Mouse (Mus musculus) gastrocnemius, postnatal 14 days (tissue): ENCODE measurements around the gene Slx4ip. TPM values are rescaled to one million over a fixed set of nuclear protein-coding genes. Genes with fewer than 3 reads are reported as not detected.

ENCODE experiments used
- DNase-seq: peaks from one replicate; pipeline ENCODE4 v3.0.0; 2021; ENCODE audit warnings: mixed read lengths
- intact Hi-C: fragments of 180-260 bp; cut with DNase I; formaldehyde crosslinking; loops from one replicate; pipeline ENCODE4 v1.15.1; 2025; ENCODE audit warnings: low total_unique reads
- total RNA-seq, 2 experiments: library from RNA; stranded (reverse); gene quantifications; 2 replicates each; pipeline ENCODE4 v1.2.3; 2021

Gene Slx4ip
- total RNA-seq, 2 experiments from 2014 or later = 2.4 to 2.7 TPM

GRCm38 (mm10) chr2:137116025-137116674 is 225.1 kb downstream of the Slx4ip start, which contains the start of gene Jag1:
Jag1 (minus strand) TSS chr2:137116644.
- peak; percentile 27 for DNase-seq
- intact Hi-C loops = loop anchor here (5.0 to 10.0 kb wide), 3 partner anchors 121 to 829 kb away; no protein-coding TSS in a partner anchor

DNA sequence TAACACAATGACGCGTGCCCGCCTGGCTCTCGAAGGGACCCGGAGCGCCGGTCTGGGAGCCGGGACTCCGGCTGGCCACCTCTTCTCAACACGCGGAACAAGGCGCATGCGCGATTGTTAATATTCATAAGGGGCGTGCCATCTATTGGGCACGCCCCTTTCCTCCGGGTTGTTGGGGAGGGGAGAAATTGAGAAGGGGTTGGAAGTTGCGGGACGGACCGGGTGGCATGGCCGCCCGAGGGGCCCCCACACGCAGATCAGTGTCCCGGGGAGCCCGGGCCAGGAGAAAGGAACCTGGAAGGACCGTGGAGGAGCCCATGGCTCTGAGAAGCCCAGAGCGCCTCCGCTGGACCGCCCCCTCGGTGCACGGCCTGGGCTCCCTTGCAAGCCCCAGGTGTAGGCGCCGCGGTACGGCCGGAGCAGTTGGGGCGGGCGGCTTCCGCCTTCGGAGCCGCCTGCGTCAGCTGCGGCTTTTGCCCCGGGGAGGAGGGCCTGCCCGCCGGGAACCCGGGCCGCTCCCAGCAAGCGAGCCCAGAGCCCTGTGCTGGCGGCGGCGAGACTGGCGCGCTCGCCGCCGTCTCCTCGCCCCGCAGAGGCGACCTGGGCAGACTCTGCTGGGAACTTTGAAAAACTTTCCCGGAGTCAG is 225.8 kb downstream of the Slx4ip start:
- intact Hi-C loops = loop anchor here (5.0 to 10.0 kb wide), 3 partner anchors 122 to 828 kb away; no protein-coding TSS in a partner anchor
- peak; percentile 92 for DNase-seq

DNA sequence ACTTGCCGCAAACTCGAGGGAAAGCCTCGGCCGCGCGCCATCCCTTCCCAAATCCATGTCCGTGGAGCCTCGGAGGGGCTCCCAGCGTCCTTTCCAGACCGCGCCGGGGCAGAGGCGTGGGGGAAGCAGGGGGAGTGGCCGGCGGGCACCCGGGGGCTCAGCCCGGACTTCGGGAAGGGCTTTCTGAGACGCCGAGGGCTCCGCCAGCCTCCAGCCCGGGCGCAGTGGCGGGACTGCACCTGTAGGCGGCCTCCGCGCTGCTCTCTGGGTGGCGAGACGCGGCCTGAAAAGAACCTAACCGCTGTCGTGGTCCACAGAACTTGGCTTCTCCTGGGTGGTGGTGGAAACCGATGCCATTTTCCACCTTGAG is 226.3 kb downstream of the Slx4ip start:
- DNase-seq = peak; percentile 88
- intact Hi-C loops = loop anchor here (5.0 to 10.0 kb wide), 3 partner anchors 123 to 827 kb away; no protein-coding TSS in a partner anchor

Other genes starting within 250 kb of the Slx4ip start
- under 1 TPM in 1 of 2 experiments, not detected in 1; 0.31 TPM for gene Snap25, start 177.8 kb upstream of the Slx4ip start, total RNA-seq
- gene AL731706.2, start 5.5 kb upstream of the Slx4ip start, total RNA-seq = 10 to 100 TPM; 16.9 to 26.8 TPM
- 10 to 100 TPM; 13.3 to 15.9 TPM for gene AL731706.1, start 171 bp downstream of the Slx4ip start, total RNA-seq
- gene Mkks, start 171 bp downstream of the Slx4ip start, total RNA-seq = 10 to 100 TPM; 16.2 to 23.4 TPM
- gene Jag1, start 225.4 kb downstream of the Slx4ip start, total RNA-seq = 10 to 100 TPM in 1 of 2 experiments, 1 to 10 TPM in 1; 9.5 to 11.4 TPM